Mouse (Mus musculus) liver, embryonic 14.5 days (tissue): ENCODE measurements around the gene Olfr187. TPM values are rescaled to one million over a fixed set of nuclear protein-coding genes. Genes with fewer than 3 reads are reported as not detected.

Source experiments
- ATAC-seq: fragments of 200-750 bp; cut with Nextera tagmentation; 2 replicates; pipeline ENCODE4 v1.8.0; 2017; ENCODE audit warnings: moderate number of reproducible peaks, mild to moderate bottlenecking, moderate library complexity; ENCODE audit not compliant: insufficient read depth
- DNase-seq, 3 experiments: peaks; one replicate each; pipeline ENCODE4 v3.0.0-alpha.2; 2012 to 2013; ENCODE audit warnings: low read depth in 3 of 3, low spot score in 3 of 3
- H3K27ac ChIP-seq: fragments of 300-500 bp; sonication (generic); 2 replicates; pipeline ENCODE4 v1.5.1; 2014; ENCODE audit warnings: moderate library complexity, mild to moderate bottlenecking, control low read depth, inconsistent platforms
- H3K27me3 ChIP-seq: fragments of 300-500 bp; sonication (generic); 2 replicates; pipeline ENCODE4 v1.6.1; 2014; ENCODE audit warnings: mild to moderate bottlenecking, low read length, moderate library complexity; ENCODE audit not compliant: control insufficient read depth, insufficient read depth
- H3K36me3 ChIP-seq: fragments of 300-500 bp; sonication (generic); replicated peaks from 2 replicates; pipeline ENCODE4 v1.6.1; 2014; ENCODE audit warnings: low read depth; ENCODE audit not compliant: control insufficient read depth, insufficient read depth
- H3K4me1 ChIP-seq, 2 experiments: fragments of 200-500 bp in 1 of 2; fragments of 300-500 bp in 1 of 2; sonication (generic) in 1 of 2; replicated peaks; 2 replicates each; pipeline ENCODE4 v1.6.1; 2012 to 2014; ENCODE audit warnings: antibody characterized with exemption in 1 of 2, inconsistent platforms in 1 of 2, low read length in 1 of 2; ENCODE audit not compliant: control insufficient read depth in 2 of 2, insufficient read depth in 2 of 2
- H3K4me2 ChIP-seq: fragments of 300-500 bp; sonication (generic); 2 replicates; pipeline ENCODE4 v1.6.1; 2014; ENCODE audit warnings: low read depth, mild to moderate bottlenecking, control low read depth, moderate library complexity
- H3K4me3 ChIP-seq, 2 experiments: fragments of 200-500 bp in 1 of 2; fragments of 300-500 bp in 1 of 2; sonication (generic) in 1 of 2; 2 replicates each; pipeline ENCODE4 v1.5.1; 2012 to 2014; ENCODE audit warnings: low read depth in 2 of 2, low read length in 2 of 2, mild to moderate bottlenecking in 2 of 2, control low read depth in 1 of 2, inconsistent platforms in 1 of 2, moderate library complexity in 1 of 2; ENCODE audit not compliant: insufficient read depth in 1 of 2
- H3K9ac ChIP-seq: fragments of 300-500 bp; sonication (generic); replicated peaks from 2 replicates; pipeline ENCODE4 v1.6.1; 2014; ENCODE audit warnings: mild to moderate bottlenecking, control low read depth, moderate library complexity
- H3K9me3 ChIP-seq: fragments of 300-500 bp; sonication (generic); 2 replicates; pipeline ENCODE4 v1.6.1; 2016; ENCODE audit warnings: low read length, mixed read lengths; ENCODE audit not compliant: control insufficient read depth
- CTCF ChIP-seq: IDR thresholded peaks from 2 replicates; pipeline ENCODE4 v1.5.1; 2016; ENCODE audit warnings: antibody characterized with exemption, low read depth, control low read depth
- EP300 ChIP-seq: IDR thresholded peaks from 2 replicates; pipeline ENCODE4 v1.6.1; 2016; ENCODE audit warnings: antibody characterized with exemption, low read depth
- WGBS: fragments of 180-500 bp; shearing (Covaris S2); extraction: QIAGEN DNeasy Blood & Tissue Kit; methylation state at CpG from one replicate; pipeline ENCODE4 v1.1.7; 2014; ENCODE audit not compliant: insufficient replicate concordance; 5-methylcytosine and 5-hydroxymethylcytosine counted together
- polyA plus RNA-seq, 2 experiments: library from polyadenylated mRNA; depleted of rRNA in 1 of 2; stranded (reverse) in 1 of 2; unstranded in 1 of 2; fragments of >200 nt; fragmentation: Nextera tagmentation in 1 of 2; extraction: Ambion mirVana in 1 of 2; gene quantifications; 2 replicates each; pipeline versions ENCODE4 v1.2.1 to v1.2.3; 2012 to 2014

Olfr187 gene
- polyA plus RNA-seq, 2 experiments: not detected

- no peak overlapping the region for H3K4me2 ChIP-seq
- TF ChIP-seq CTCF (no peak), EP300 (no peak)
- H3K36me3 ChIP-seq: no peaks in the 10 kb centered on the region
- H3K27ac ChIP-seq: no peak overlapping the region
- WGBS: 36% methylated on average over 1 of the region's 1 CpGs
- DNase-seq: no peak
- no peaks in the 10 kb centered on the region for H3K9me3 ChIP-seq
- H3K9ac ChIP-seq: no peak overlapping the region
- H3K4me1 ChIP-seq: no peaks in the 10 kb centered on the region
- H3K4me3 ChIP-seq: no peak overlapping the region
- ATAC-seq: no peak
- H3K27me3 ChIP-seq: no peaks in the 10 kb centered on the region
These were observed 9.3 kb upstream of the Olfr187 start for GRCm38 (mm10) chr16:59048860-59049259.

- Histone ChIP-seq H3K4me3 (no peak overlapping the region), H3K4me2 (no peak overlapping the region), H3K27me3 (no peaks in the 10 kb centered on the region), H3K27ac (no peak overlapping the region), H3K4me1 (no peaks in the 10 kb centered on the region), H3K9ac (no peak overlapping the region), H3K9me3 (no peaks in the 10 kb centered on the region), H3K36me3 (no peaks in the 10 kb centered on the region)
- 47% methylated on average over 4 of the region's 4 CpGs for WGBS
- TF ChIP-seq EP300: no peak
- TF ChIP-seq CTCF: no peak
- no peak for DNase-seq
- no peak for ATAC-seq
These were observed 8.0 kb upstream of the Olfr187 start for GRCm38 (mm10) chr16:59047579-59047978.

- no peak for ATAC-seq
These were observed 6.3 kb upstream of the Olfr187 start for GRCm38 (mm10) chr16:59045835-59046234.

GRCm38 (mm10) chr16:59030191-59030590 is 9.4 kb downstream of the Olfr187 start, which contains the start of gene Olfr186:
TSS of gene Olfr186 (minus strand) at chr16:59030291.
- H3K9me3 ChIP-seq: no peaks in the 10 kb centered on the region
- no peaks in the 10 kb centered on the region for H3K4me1 ChIP-seq
- H3K4me3 ChIP-seq: no peak within 1 kb of the TSS
- no peak for ATAC-seq
- no peaks in the 10 kb centered on the region for H3K27me3 ChIP-seq
- H3K4me2 ChIP-seq: no peak within 1 kb of the TSS
- H3K27ac ChIP-seq: no peak within 1 kb of the TSS
- DNase-seq: no peak
- TF ChIP-seq CTCF: no peak
- no peak for TF ChIP-seq EP300
- no peak within 1 kb of the TSS for H3K9ac ChIP-seq
- H3K36me3 ChIP-seq: no peaks in the 10 kb centered on the region
- WGBS: 72% methylated on average over 4 of the region's 4 CpGs

More at GRCm38 (mm10) chr16:59045835-59046234, 6.3 kb upstream of the Olfr187 start:
- Histone ChIP-seq H3K4me2 (no peak overlapping the region), H3K4me3 (no peak overlapping the region), H3K9me3 (no peaks in the 10 kb centered on the region), H3K27ac (no peak overlapping the region), H3K4me1 (no peaks in the 10 kb centered on the region), H3K36me3 (no peaks in the 10 kb centered on the region), H3K9ac (no peak overlapping the region), H3K27me3 (no peaks in the 10 kb centered on the region)
- TF ChIP-seq EP300: no peak
- no peak for TF ChIP-seq CTCF
- no peak for DNase-seq
- 40% methylated on average over 3 of the region's 3 CpGs for WGBS

GRCm38 (mm10) chr16:59013357-59014018 is 26.1 kb downstream of the Olfr187 start:
- no peaks in the 10 kb centered on the region; the same call in 1 of the 2 replicates for H3K9me3 ChIP-seq

More at GRCm38 (mm10) chr16:59013357-59014018, 26.1 kb downstream of the Olfr187 start:
- Histone ChIP-seq H3K4me1 (no peaks in the 10 kb centered on the region), H3K4me3 (no peak overlapping the region), H3K27ac (no peak overlapping the region), H3K9ac (no peak overlapping the region), H3K4me2 (no peak overlapping the region), H3K36me3 (no peaks in the 10 kb centered on the region), H3K27me3 (no peaks in the 10 kb centered on the region)
- TF ChIP-seq CTCF (no peak), EP300 (no peak)
- no peak for ATAC-seq
- WGBS: 27% methylated on average over 2 of the region's 2 CpGs
- DNase-seq: no peak
